Mouse (Mus musculus) kidney, embryonic 15.5 days (tissue): ENCODE results near the gene Sub1. TPM values are rescaled to one million over a fixed set of nuclear protein-coding genes. Genes with fewer than 3 reads are reported as not detected.

ENCODE experiments used
- ATAC-seq: fragments of 200-750 bp; cut with Nextera tagmentation; replicated peaks from 2 replicates; pipeline ENCODE4 v1.8.0; 2017; ENCODE audit warnings: moderate TSS enrichment; ENCODE audit not compliant: low FRiP score
- H3K27ac ChIP-seq: fragments of 300-500 bp; sonication (generic); 2 replicates; pipeline ENCODE4 v1.5.1; 2015; ENCODE audit warnings: mild to moderate bottlenecking, inconsistent platforms
- H3K27me3 ChIP-seq: fragments of 300-500 bp; sonication (generic); 2 replicates; pipeline ENCODE4 v1.6.1; 2015; ENCODE audit warnings: inconsistent platforms
- H3K36me3 ChIP-seq: fragments of 300-500 bp; sonication (generic); 2 replicates; pipeline ENCODE4 v1.6.1; 2015; ENCODE audit warnings: inconsistent platforms
- H3K4me1 ChIP-seq: fragments of 300-500 bp; sonication (generic); 2 replicates; pipeline ENCODE4 v1.6.1; 2015; ENCODE audit warnings: inconsistent platforms
- H3K4me2 ChIP-seq: fragments of 300-500 bp; sonication (generic); 2 replicates; pipeline ENCODE4 v1.6.1; 2015; ENCODE audit warnings: moderate library complexity, mild to moderate bottlenecking, inconsistent platforms
- H3K4me3 ChIP-seq: fragments of 300-500 bp; sonication (generic); replicated peaks from 2 replicates; pipeline ENCODE4 v1.5.1; 2015; ENCODE audit warnings: mild to moderate bottlenecking, inconsistent platforms
- H3K9ac ChIP-seq: fragments of 300-500 bp; sonication (generic); 2 replicates; pipeline ENCODE4 v1.6.1; 2015; ENCODE audit warnings: mild to moderate bottlenecking, inconsistent platforms
- H3K9me3 ChIP-seq: fragments of 300-500 bp; sonication (generic); replicated peaks from 2 replicates; pipeline ENCODE4 v1.6.1; 2016; ENCODE audit warnings: inconsistent platforms
- WGBS: fragments of 180-500 bp; shearing (Covaris S2); methylation state at CpG from one replicate; pipeline ENCODE4 v1.1.7; 2015; ENCODE audit warnings: mixed read lengths; 5-methylcytosine and 5-hydroxymethylcytosine counted together
- polyA plus RNA-seq: library from polyadenylated mRNA; unstranded; fragments of >200 nt; fragmentation: Nextera tagmentation; extraction: Ambion mirVana; gene quantifications from 2 replicates; pipeline ENCODE4 v1.2.1, GENCODE M21; 2015

Gene Sub1
- polyA plus RNA-seq, 1 experiment from 2014 or later = 721 TPM

- H3K27ac ChIP-seq = no peak overlapping the region
- no peaks in the 10 kb centered on the region for H3K27me3 ChIP-seq
- H3K36me3 ChIP-seq = no peaks in the 10 kb centered on the region
- H3K4me2 ChIP-seq = no peak overlapping the region
- no peaks in the 10 kb centered on the region for H3K9me3 ChIP-seq
- no peaks in the 10 kb centered on the region for H3K4me1 ChIP-seq
- ATAC-seq = no peak
- no peak overlapping the region for H3K9ac ChIP-seq
- WGBS = 69% methylated on average over 3 of the region's 3 CpGs
- no peak overlapping the region for H3K4me3 ChIP-seq
These were observed 31.0 kb upstream of the Sub1 start for GRCm38 (mm10) chr15:12027807-12028206.

GRCm38 (mm10) chr15:12026932-12027450 lies 30.2 kb upstream of the Sub1 start:
- Histone ChIP-seq H3K27ac (no peak overlapping the region), H3K36me3 (no peaks in the 10 kb centered on the region), H3K4me2 (no peak overlapping the region), H3K9me3 (no peaks in the 10 kb centered on the region), H3K4me3 (no peak overlapping the region), H3K27me3 (no peaks in the 10 kb centered on the region), H3K4me1 (no peaks in the 10 kb centered on the region), H3K9ac (no peak overlapping the region)
- WGBS = 84% methylated on average over 5 of the region's 5 CpGs
- ATAC-seq = no peak

GRCm38 (mm10) chr15:12026026-12026425 lies 29.2 kb upstream of the Sub1 start:
- Histone ChIP-seq H3K9ac (no peak overlapping the region), H3K27me3 (no peaks in the 10 kb centered on the region), H3K27ac (no peak overlapping the region), H3K9me3 (no peaks in the 10 kb centered on the region), H3K4me2 (no peak overlapping the region), H3K4me1 (no peaks in the 10 kb centered on the region), H3K4me3 (no peak overlapping the region), H3K36me3 (no peaks in the 10 kb centered on the region)
- ATAC-seq = no peak
- 85% methylated on average over 5 of the region's 5 CpGs for WGBS

- H3K9me3 ChIP-seq = no peaks in the 10 kb centered on the region
- no peak overlapping the region for H3K4me3 ChIP-seq
- no peaks in the 10 kb centered on the region for H3K36me3 ChIP-seq
- H3K4me1 ChIP-seq = no peaks in the 10 kb centered on the region
- no peak for ATAC-seq
- H3K9ac ChIP-seq = no peak overlapping the region
- H3K27me3 ChIP-seq = no peaks in the 10 kb centered on the region
- H3K27ac ChIP-seq = no peak overlapping the region
- H3K4me2 ChIP-seq = no peak overlapping the region
- 77% methylated on average over 10 of the region's 10 CpGs for WGBS
These were observed 28.6 kb upstream of the Sub1 start for GRCm38 (mm10) chr15:12025341-12025740.

GRCm38 (mm10) chr15:12024791-12025268 lies 28.0 kb upstream of the Sub1 start:
- 54% methylated on average over 14 of the region's 14 CpGs for WGBS
- H3K4me2 ChIP-seq = no peak overlapping the region

GRCm38 (mm10) chr15:12019443-12019842 lies 22.7 kb upstream of the Sub1 start:
- Histone ChIP-seq H3K4me2 (no peak overlapping the region), H3K27ac (no peak overlapping the region), H3K27me3 (no peaks in the 10 kb centered on the region), H3K36me3 (no peaks in the 10 kb centered on the region), H3K9me3 (no peaks in the 10 kb centered on the region), H3K9ac (no peak overlapping the region), H3K4me1 (peaks cover 9% of the 10 kb centered on the region), H3K4me3 (no peak overlapping the region)
- WGBS = 88% methylated on average over 14 of the region's 14 CpGs
- ATAC-seq = no peak

More at GRCm38 (mm10) chr15:12024791-12025268, 28.0 kb upstream of the Sub1 start:
- ATAC-seq = no peak
- Histone ChIP-seq H3K9ac (no peak overlapping the region), H3K27me3 (no peaks in the 10 kb centered on the region), H3K36me3 (no peaks in the 10 kb centered on the region), H3K4me3 (no peak overlapping the region), H3K9me3 (no peaks in the 10 kb centered on the region), H3K27ac (no peak overlapping the region), H3K4me1 (no peaks in the 10 kb centered on the region)

GRCm38 (mm10) chr15:12018428-12018757 lies 21.6 kb upstream of the Sub1 start:
- Histone ChIP-seq H3K27ac (no peak overlapping the region), H3K36me3 (no peaks in the 10 kb centered on the region), H3K4me2 (no peak overlapping the region), H3K4me3 (no peak overlapping the region), H3K9ac (no peak overlapping the region), H3K27me3 (no peaks in the 10 kb centered on the region), H3K9me3 (no peaks in the 10 kb centered on the region), H3K4me1 (peaks cover 9% of the 10 kb centered on the region)
- no peak for ATAC-seq
- WGBS = 77% methylated on average over 6 of the region's 6 CpGs

GRCm38 (mm10) chr15:12017700-12018427 lies 21.1 kb upstream of the Sub1 start:
- Histone ChIP-seq H3K4me3 (no peak overlapping the region), H3K36me3 (no peaks in the 10 kb centered on the region), H3K4me2 (peak overlapping the region; percentile 41), H3K27ac (no peak overlapping the region), H3K4me1 (peaks cover 9% of the 10 kb centered on the region), H3K9me3 (no peaks in the 10 kb centered on the region), H3K27me3 (no peaks in the 10 kb centered on the region), H3K9ac (no peak overlapping the region)
- 19% methylated on average over 13 of the region's 13 CpGs for WGBS
- peak; percentile 49 for ATAC-seq

GRCm38 (mm10) chr15:12014197-12014905 lies 17.6 kb upstream of the Sub1 start:
- Histone ChIP-seq H3K4me3 (no peak overlapping the region), H3K27me3 (no peaks in the 10 kb centered on the region), H3K9ac (no peak overlapping the region), H3K9me3 (no peaks in the 10 kb centered on the region), H3K4me2 (no peak overlapping the region), H3K36me3 (no peaks in the 10 kb centered on the region), H3K27ac (no peak overlapping the region), H3K4me1 (peaks cover 9% of the 10 kb centered on the region)
- ATAC-seq = no peak
- WGBS = 75% methylated on average over 5 of the region's 5 CpGs

- Histone ChIP-seq H3K27ac (no peak overlapping the region), H3K9ac (no peak overlapping the region), H3K4me2 (no peak overlapping the region), H3K9me3 (no peaks in the 10 kb centered on the region), H3K36me3 (no peaks in the 10 kb centered on the region), H3K4me3 (no peak overlapping the region), H3K4me1 (peaks cover 9% of the 10 kb centered on the region), H3K27me3 (no peaks in the 10 kb centered on the region)
- ATAC-seq = no peak
- 73% methylated on average over 6 of the region's 6 CpGs for WGBS
These were observed 16.9 kb upstream of the Sub1 start for GRCm38 (mm10) chr15:12013532-12014196.

GRCm38 (mm10) chr15:12010602-12011044 lies 13.8 kb upstream of the Sub1 start:
- Histone ChIP-seq H3K9ac (no peak overlapping the region), H3K27me3 (no peaks in the 10 kb centered on the region), H3K4me3 (peak overlapping the region; percentile 35), H3K4me2 (peak overlapping the region; percentile 60), H3K27ac (no peak overlapping the region), H3K4me1 (no peaks in the 10 kb centered on the region; the same call in none of the 2 replicates), H3K36me3 (no peaks in the 10 kb centered on the region), H3K9me3 (no peaks in the 10 kb centered on the region)
- WGBS = 40% methylated on average over 18 of the region's 18 CpGs
- no peak for ATAC-seq
